Mouse (Mus musculus) lung, adult 2 months (tissue): ENCODE data around the gene Cenpq.

Experiments
- CTCF ChIP-seq: fragments of 200-500 bp; IDR thresholded peaks from 2 replicates; pipeline ENCODE4 v1.5.1; 2011; ENCODE audit warnings: mild to moderate bottlenecking, low read length, control low read depth; ENCODE audit not compliant: insufficient read depth
- POLR2A ChIP-seq: fragments of 200-500 bp; IDR thresholded peaks from 2 replicates; pipeline ENCODE4 v1.6.1; 2011; ENCODE audit warnings: low read depth, mild to moderate bottlenecking, control low read depth, low read length, borderline replicate concordance; ENCODE audit errors: extremely low read depth

DNA sequence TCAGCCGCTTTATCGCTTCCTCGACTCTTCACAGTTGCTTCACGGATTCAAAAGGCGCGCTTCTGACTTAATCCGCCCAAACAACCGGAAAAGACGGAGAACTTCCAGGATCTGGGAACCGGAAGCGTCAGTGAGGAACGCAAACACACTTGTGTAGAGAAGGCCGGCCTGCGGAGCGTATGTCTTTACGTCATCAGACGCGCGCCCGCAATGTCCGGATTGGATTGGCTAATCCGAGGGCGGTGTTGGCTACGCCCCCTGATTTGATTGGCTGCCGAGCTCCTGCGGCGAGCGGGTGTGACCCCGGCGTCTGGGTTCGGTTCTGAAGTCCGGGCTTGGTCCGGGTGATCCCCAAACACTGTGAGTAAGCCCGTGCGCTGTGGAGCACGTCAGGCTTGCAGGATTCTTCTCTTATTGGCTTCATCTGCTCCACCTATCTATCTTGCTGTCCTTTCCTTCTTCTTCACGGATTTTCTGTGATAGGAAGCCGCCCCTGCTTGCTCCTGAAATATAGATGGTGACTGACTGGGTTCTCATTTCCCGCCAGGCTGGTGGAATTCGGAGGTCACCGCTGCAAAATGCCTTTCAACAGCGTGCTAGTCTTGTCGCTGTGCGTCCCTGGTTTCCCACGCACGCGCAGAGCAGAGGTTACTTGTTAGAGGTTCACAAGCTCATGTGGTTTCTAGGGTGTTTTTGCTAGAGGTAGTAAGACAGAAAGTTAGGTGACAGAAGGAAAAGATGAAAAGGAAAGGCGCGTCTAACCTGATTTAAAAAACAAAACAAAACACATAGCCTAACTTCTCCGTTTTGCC lies at the start of gene Cenpq, which contains the start of gene Mut:
- TF ChIP-seq POLR2A (peak; percentile 80; the same call in 1 of the 2 replicates), CTCF (no peak)
